Mouse (Mus musculus): Measurements from ENCODE around the gene Gm6588. TPM values are rescaled to one million over a fixed set of nuclear protein-coding genes. Genes with fewer than 3 reads are reported as not detected.

The Gm6588 gene
- total and polyA plus RNA-seq, 3 experiments: not detected

- no peak overlapping the region for H3K4me3 ChIP-seq (ENCODE audit: control insufficient read depth in 1 of 2, insufficient read depth in 1 of 2, low read depth in 2 of 2, low read length in 2 of 2)
- H3K36me3 ChIP-seq (ENCODE audit: control insufficient read depth in 1 of 2, insufficient read depth in 2 of 2, low read length in 2 of 2): no peaks in the 10 kb centered on the region
- no peak overlapping the region for H3K27ac ChIP-seq (ENCODE audit: control insufficient read depth, low read depth, low read length)
- H3K9me3 ChIP-seq (replicated peaks; ENCODE audit: insufficient read depth, low read length): no peaks in the 10 kb centered on the region
- no peaks in the 10 kb centered on the region for H3K4me1 ChIP-seq (ENCODE audit: control insufficient read depth in 1 of 2, insufficient read depth in 2 of 2, low read length in 2 of 2)
- DNase-seq (ENCODE audit: low read depth, low spot score): no peak
- H3K9ac ChIP-seq (ENCODE audit: control insufficient read depth, low read depth, low read length, poor library complexity, severe bottlenecking): no peak overlapping the region
- H3K79me2 ChIP-seq (ENCODE audit: control insufficient read depth, insufficient read depth, low read length, poor library complexity): no peaks in the 10 kb centered on the region
- no peaks in the 10 kb centered on the region for H3K27me3 ChIP-seq (ENCODE audit: control insufficient read depth in 1 of 2, insufficient read depth in 2 of 2, low read length in 2 of 2)
- TF ChIP-seq HCFC1 (IDR thresholded peaks at IDR 0.05; ENCODE audit: low read depth, low read length) (no peak), TBP (IDR thresholded peaks at IDR 0.05; ENCODE audit: low read depth, low read length) (no peak), ZKSCAN1 (IDR thresholded peaks at IDR 0.05; ENCODE audit: low read depth, low read length) (no peak), EP300 (IDR thresholded peaks at IDR 0.05; ENCODE audit: low read depth in 1 of 2, low read length in 2 of 2) (no peak), TAL1 (IDR thresholded peaks at IDR 0.05; ENCODE audit: low read length) (no peak), GABPA (IDR thresholded peaks at IDR 0.05; ENCODE audit: low read depth, low read length) (no peak), SMC3 (IDR thresholded peaks at IDR 0.05; ENCODE audit: low read depth, low read length) (no peak), TCF12 (IDR thresholded peaks at IDR 0.05; ENCODE audit: low read depth, low read length) (no peak)
These were observed 38.3 kb downstream of the Gm6588 start for GRCm38 (mm10) chr5:112487504-112487903.

- Histone ChIP-seq H3K27me3 (ENCODE audit: control insufficient read depth in 1 of 2, insufficient read depth in 2 of 2, low read length in 2 of 2) (no peaks in the 10 kb centered on the region), H3K9ac (ENCODE audit: control insufficient read depth, low read depth, low read length, poor library complexity, severe bottlenecking) (no peak overlapping the region), H3K79me2 (ENCODE audit: control insufficient read depth, insufficient read depth, low read length, poor library complexity) (no peaks in the 10 kb centered on the region), H3K9me3 (replicated peaks; ENCODE audit: insufficient read depth, low read length) (no peaks in the 10 kb centered on the region), H3K4me3 (ENCODE audit: control insufficient read depth in 1 of 2, insufficient read depth in 1 of 2, low read depth in 2 of 2, low read length in 2 of 2) (no peak overlapping the region), H3K4me1 (ENCODE audit: control insufficient read depth in 1 of 2, insufficient read depth in 2 of 2, low read length in 2 of 2) (no peaks in the 10 kb centered on the region), H3K36me3 (ENCODE audit: control insufficient read depth in 1 of 2, insufficient read depth in 2 of 2, low read length in 2 of 2) (no peaks in the 10 kb centered on the region), H3K27ac (ENCODE audit: control insufficient read depth, low read depth, low read length) (no peak overlapping the region)
- TF ChIP-seq MAZ (IDR thresholded peaks at IDR 0.05; ENCODE audit: low read depth, low read length): no peak
- TF ChIP-seq TCF12 (IDR thresholded peaks at IDR 0.05; ENCODE audit: low read depth, low read length): no peak
- TF ChIP-seq CHD1 (IDR thresholded peaks at IDR 0.05; ENCODE audit: low read depth, low read length): no peak
- TF ChIP-seq USF2 (IDR thresholded peaks at IDR 0.05; ENCODE audit: borderline replicate concordance in 1 of 2, insufficient read depth in 1 of 2, low read depth in 1 of 2, low read length in 2 of 2): no peak
- no peak for TF ChIP-seq CHD2 (IDR thresholded peaks at IDR 0.05; ENCODE audit: low read length)
- no peak for TF ChIP-seq SIN3A (IDR thresholded peaks at IDR 0.05; ENCODE audit: low read length)
- TF ChIP-seq BHLHE40 (IDR thresholded peaks at IDR 0.05; ENCODE audit: borderline replicate concordance, low read depth, low read length): no peak
- DNase-seq (ENCODE audit: low read depth, low spot score): no peak
These were observed 39.0 kb downstream of the Gm6588 start for GRCm38 (mm10) chr5:112488101-112488776.

- Histone ChIP-seq H3K4me1 (ENCODE audit: control insufficient read depth in 1 of 2, insufficient read depth in 2 of 2, low read length in 2 of 2) (no peaks in the 10 kb centered on the region), H3K9me3 (replicated peaks; ENCODE audit: insufficient read depth, low read length) (no peaks in the 10 kb centered on the region), H3K36me3 (ENCODE audit: control insufficient read depth in 1 of 2, insufficient read depth in 2 of 2, low read length in 2 of 2) (no peaks in the 10 kb centered on the region), H3K9ac (ENCODE audit: control insufficient read depth, low read depth, low read length, poor library complexity, severe bottlenecking) (no peak overlapping the region), H3K79me2 (ENCODE audit: control insufficient read depth, insufficient read depth, low read length, poor library complexity) (no peaks in the 10 kb centered on the region), H3K4me3 (ENCODE audit: control insufficient read depth in 1 of 2, insufficient read depth in 1 of 2, low read depth in 2 of 2, low read length in 2 of 2) (no peak overlapping the region), H3K27ac (ENCODE audit: control insufficient read depth, low read depth, low read length) (no peak overlapping the region), H3K27me3 (ENCODE audit: control insufficient read depth in 1 of 2, insufficient read depth in 2 of 2, low read length in 2 of 2) (no peaks in the 10 kb centered on the region)
- DNase-seq (ENCODE audit: low read depth, low spot score): no peak
- no peak for TF ChIP-seq GATA1 (IDR thresholded peaks at IDR 0.05; ENCODE audit: low read depth, low read length)
- TF ChIP-seq BHLHE40 (IDR thresholded peaks at IDR 0.05; ENCODE audit: borderline replicate concordance, low read depth, low read length): no peak
- no peak for TF ChIP-seq NELFE (IDR thresholded peaks at IDR 0.05; ENCODE audit: low read depth, low read length)
- no peak for TF ChIP-seq POLR2AphosphoS2 (IDR thresholded peaks at IDR 0.05; ENCODE audit: low read length)
- no peak for TF ChIP-seq HCFC1 (IDR thresholded peaks at IDR 0.05; ENCODE audit: low read depth, low read length)
- no peak for TF ChIP-seq MXI1 (IDR thresholded peaks at IDR 0.05; ENCODE audit: low read depth, low read length)
- TF ChIP-seq ZC3H11A (IDR thresholded peaks at IDR 0.05; ENCODE audit: low read depth, low read length): no peak
- no peak for TF ChIP-seq TBP (IDR thresholded peaks at IDR 0.05; ENCODE audit: low read depth, low read length)
- no peak for TF ChIP-seq MAZ (IDR thresholded peaks at IDR 0.05; ENCODE audit: low read depth, low read length)
- TF ChIP-seq ZNF384 (IDR thresholded peaks at IDR 0.05; ENCODE audit: low read depth, low read length): no peak
- no peak for TF ChIP-seq EP300 (IDR thresholded peaks at IDR 0.05; ENCODE audit: low read depth in 1 of 2, low read length in 2 of 2)
- no peak for TF ChIP-seq USF1 (IDR thresholded peaks at IDR 0.05; ENCODE audit: low read depth, low read length)
- TF ChIP-seq CHD2 (IDR thresholded peaks at IDR 0.05; ENCODE audit: low read length): no peak
- TF ChIP-seq UBTF (IDR thresholded peaks at IDR 0.05; ENCODE audit: borderline replicate concordance, insufficient read depth, low read depth, low read length): no peak
- TF ChIP-seq USF2 (IDR thresholded peaks at IDR 0.05; ENCODE audit: borderline replicate concordance in 1 of 2, insufficient read depth in 1 of 2, low read depth in 1 of 2, low read length in 2 of 2): no peak
- no peak for TF ChIP-seq POLR2A (IDR thresholded peaks at IDR 0.05; ENCODE audit: control insufficient read depth in 1 of 2, insufficient read depth in 1 of 2, low read depth in 1 of 2, low read length in 2 of 2, poor library complexity in 1 of 2)
- TF ChIP-seq ZMIZ1 (IDR thresholded peaks at IDR 0.05; ENCODE audit: low read depth, low read length): no peak
- no peak for TF ChIP-seq E2F4 (IDR thresholded peaks at IDR 0.05; ENCODE audit: borderline replicate concordance, low read depth, low read length)
These were observed 42.3 kb downstream of the Gm6588 start for GRCm38 (mm10) chr5:112491489-112491888.
